Mouse (Mus musculus) brain, embryonic 14.5 days (tissue): ENCODE data around the gene Gnb5.

Experiments used
- CTCF ChIP-seq: fragments of 200-500 bp; IDR thresholded peaks from 2 replicates; pipeline ENCODE4 v1.5.1; 2012; ENCODE audit warnings: inconsistent platforms, mild to moderate bottlenecking, moderate library complexity, borderline replicate concordance; ENCODE audit not compliant: insufficient read depth, insufficient read length; ENCODE audit errors: extremely low read depth
- POLR2A ChIP-seq: fragments of 200-500 bp; IDR thresholded peaks from 2 replicates; pipeline ENCODE4 v1.6.1; 2012; ENCODE audit warnings: mild to moderate bottlenecking, inconsistent platforms, borderline replicate concordance; ENCODE audit not compliant: poor library complexity, insufficient read depth, insufficient read length, severe bottlenecking; ENCODE audit errors: extremely low read depth

- TF ChIP-seq POLR2A (no peak), CTCF (no peak)
Observed at GRCm38 (mm10) chr9:75318196-75318595, 12.1 kb downstream of the Gnb5 start.
